Mouse (Mus musculus) bone marrow macrophage, adult 2 months (primary cell): Measurements from ENCODE around the gene Supt16. TPM values are rescaled to one million over a fixed set of nuclear protein-coding genes. Genes with fewer than 3 reads are reported as not detected.

Experiments used
- H3K27ac ChIP-seq: 2 replicates; pipeline ENCODE4 v1.5.1; 2012; ENCODE audit warnings: low read depth, low read length; ENCODE audit not compliant: insufficient read depth
- H3K4me1 ChIP-seq: 2 replicates; pipeline ENCODE4 v1.6.1; 2012; ENCODE audit warnings: low read length; ENCODE audit not compliant: control insufficient read depth, insufficient read depth
- H3K4me3 ChIP-seq: 2 replicates; pipeline ENCODE4 v1.5.1; 2012; ENCODE audit warnings: mild to moderate bottlenecking, low read length, moderate library complexity; ENCODE audit not compliant: insufficient read depth
- CTCF ChIP-seq: IDR thresholded peaks from 2 replicates; pipeline ENCODE4 v1.5.1; 2012; ENCODE audit warnings: low read depth, mild to moderate bottlenecking, low read length, moderate library complexity
- POLR2A ChIP-seq: IDR thresholded peaks from 2 replicates; pipeline ENCODE4 v1.6.1; 2012; ENCODE audit warnings: mild to moderate bottlenecking, low read depth, low read length, borderline replicate concordance
- polyA plus RNA-seq: library from polyadenylated mRNA; stranded (reverse); fragments of >200 nt; gene quantifications from 2 replicates; pipeline ENCODE4 v1.2.4, GENCODE M21; 2012; ENCODE audit not compliant: missing spikeins, insufficient read depth, insufficient read length

Supt16 gene
- polyA plus RNA-seq, 1 experiment: 52.0 TPM

DNA sequence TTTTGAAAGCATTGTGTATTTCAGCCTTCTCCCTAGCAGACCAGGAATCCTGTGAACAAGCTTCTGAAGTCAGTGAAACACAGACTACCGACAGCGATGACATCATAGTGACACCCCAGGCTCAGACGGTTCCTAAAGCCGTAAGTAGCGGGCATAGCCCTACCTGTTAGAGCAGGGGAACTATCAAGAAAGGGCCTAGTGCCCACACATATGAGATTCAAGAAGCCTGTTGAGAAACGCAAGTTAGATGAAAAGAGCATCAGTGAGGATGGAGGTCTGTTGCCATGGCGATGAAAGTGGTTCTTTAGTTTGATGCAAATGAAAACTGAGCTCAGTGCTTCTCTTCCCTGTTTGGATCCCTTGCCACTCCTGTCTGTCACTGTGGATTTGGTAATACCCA lies 45.0 kb downstream of the Supt16 start:
- H3K4me1 ChIP-seq: 0 out of 2 replicates have a peak, but pooled peaks cover 3% of the 10 kb centered on the region
- H3K4me3 ChIP-seq: no peak overlapping the region
- TF ChIP-seq CTCF (no peak), POLR2A (no peak)
- H3K27ac ChIP-seq: no peak overlapping the region

GRCm38 (mm10) chr14:52149888-52150287 lies 47.3 kb downstream of the Supt16 start:
- no peak for TF ChIP-seq CTCF
- TF ChIP-seq POLR2A: no peak
- 0 out of 2 replicates have a peak, but pooled peaks cover 3% of the 10 kb centered on the region for H3K4me1 ChIP-seq
- H3K4me3 ChIP-seq: no peak overlapping the region
- no peak overlapping the region for H3K27ac ChIP-seq

GRCm38 (mm10) chr14:52146540-52146939 lies 50.7 kb downstream of the Supt16 start:
- no peak overlapping the region for H3K4me3 ChIP-seq
- no peak overlapping the region for H3K27ac ChIP-seq
- H3K4me1 ChIP-seq: peaks cover 9% of the 10 kb centered on the region
- TF ChIP-seq POLR2A (no peak), CTCF (no peak)

- TF ChIP-seq POLR2A (no peak), CTCF (no peak)
- no peak overlapping the region for H3K27ac ChIP-seq
- peaks cover 23% of the 10 kb centered on the region for H3K4me1 ChIP-seq
- no peak overlapping the region for H3K4me3 ChIP-seq
Observed at GRCm38 (mm10) chr14:52144165-52144564, 53.1 kb downstream of the Supt16 start.

- peaks cover 23% of the 10 kb centered on the region for H3K4me1 ChIP-seq
- TF ChIP-seq POLR2A (no peak), CTCF (no peak)
- H3K27ac ChIP-seq: peak overlapping the region; percentile 47
- H3K4me3 ChIP-seq: peak overlapping the region; percentile 51
Observed at GRCm38 (mm10) chr14:52141445-52142127, 55.6 kb downstream of the Supt16 start.

GRCm38 (mm10) chr14:52140577-52141444 lies 56.4 kb downstream of the Supt16 start:
- Histone ChIP-seq H3K4me1 (peaks cover 23% of the 10 kb centered on the region), H3K4me3 (peak overlapping the region; percentile 51), H3K27ac (peak overlapping the region; percentile 47)
- TF ChIP-seq CTCF (no peak), POLR2A (no peak)

- H3K4me1 ChIP-seq: peaks cover 12% of the 10 kb centered on the region
- TF ChIP-seq CTCF: no peak
- no peak for TF ChIP-seq POLR2A
- H3K27ac ChIP-seq: peak overlapping the region; percentile 50
- no peak overlapping the region for H3K4me3 ChIP-seq
Observed at GRCm38 (mm10) chr14:52133584-52133983, 63.6 kb downstream of the Supt16 start.

DNA sequence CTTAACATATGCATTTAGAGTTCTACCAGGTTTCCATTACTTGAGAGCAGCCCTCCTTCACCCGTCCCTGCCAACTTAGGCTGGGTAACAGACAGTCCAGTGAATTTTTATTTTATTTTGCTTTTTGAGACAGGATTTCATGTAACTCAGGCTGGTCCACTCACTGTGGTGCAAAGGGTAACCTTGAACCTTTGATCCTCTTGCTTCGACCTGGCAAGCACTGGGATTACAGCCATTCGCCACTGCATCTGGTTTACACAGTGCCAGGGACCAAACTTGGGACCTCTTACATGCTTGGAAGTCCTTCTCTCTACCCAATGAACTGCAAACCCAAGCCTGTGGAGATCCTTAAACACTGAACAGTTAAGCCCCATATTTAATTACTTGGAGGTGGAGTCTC lies 72.6 kb downstream of the Supt16 start:
- Histone ChIP-seq H3K4me1 (peaks cover 12% of the 10 kb centered on the region), H3K4me3 (no peak overlapping the region), H3K27ac (no peak overlapping the region)
- no peak for TF ChIP-seq POLR2A
- no peak for TF ChIP-seq CTCF

DNA sequence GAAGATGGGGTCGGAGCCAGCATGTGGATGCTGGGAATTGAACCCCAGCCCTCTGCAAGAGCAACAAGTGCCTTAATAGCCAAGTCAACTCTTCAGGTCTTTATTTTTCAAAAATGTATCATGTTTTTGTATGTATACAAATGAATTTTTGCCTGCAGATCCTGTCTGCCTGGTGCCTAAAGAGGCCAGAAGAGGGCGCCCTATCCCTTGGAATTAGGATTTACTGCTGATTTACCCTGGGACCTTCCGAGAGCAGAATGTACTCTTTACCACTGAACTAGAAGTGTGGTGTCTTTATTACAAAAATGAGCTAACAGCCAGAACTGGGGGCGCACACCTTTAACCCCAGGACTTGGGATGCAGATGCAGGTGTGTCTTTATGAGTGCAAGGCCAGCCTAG lies 73.3 kb downstream of the Supt16 start:
- Histone ChIP-seq H3K27ac (no peak overlapping the region), H3K4me3 (no peak overlapping the region), H3K4me1 (peaks cover 16% of the 10 kb centered on the region)
- TF ChIP-seq POLR2A (no peak), CTCF (peak; percentile 71)

DNA sequence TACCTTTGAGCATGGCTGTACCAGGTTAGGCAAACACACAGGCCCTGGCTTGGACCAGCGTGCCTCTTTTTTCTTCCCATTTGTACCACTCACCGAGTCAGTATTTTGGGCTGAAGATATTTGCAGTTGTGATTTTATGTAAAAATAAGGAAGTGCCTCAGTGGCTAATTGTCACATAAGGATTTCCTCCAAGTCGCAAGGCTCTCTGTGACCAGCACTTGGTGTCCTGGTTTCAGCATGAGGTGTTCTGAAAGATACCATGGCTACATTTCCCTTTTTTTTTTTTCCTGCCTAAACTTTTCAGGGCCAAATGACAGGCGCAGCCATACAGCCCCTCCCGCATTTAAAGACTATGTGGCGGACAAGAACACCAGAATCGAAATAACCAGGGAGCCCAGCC lies 77.0 kb downstream of the Supt16 start:
- peaks cover 20% of the 10 kb centered on the region for H3K4me1 ChIP-seq
- TF ChIP-seq CTCF (no peak), POLR2A (no peak)
- H3K4me3 ChIP-seq: peak overlapping the region; percentile 50
- H3K27ac ChIP-seq: peak overlapping the region; percentile 89
